Mouse (Mus musculus): ENCODE measurements around the gene Cux1.

GRCm38 (mm10) chr5:136406357-136406756, 160.9 kb downstream of the Cux1 start:
- TF ChIP-seq POLR2A (IDR thresholded peaks at IDR 0.05; ENCODE audit: borderline replicate concordance, control insufficient read depth, low read depth, low read length), result no peak
- no peak for TF ChIP-seq CTCF (IDR thresholded peaks at IDR 0.05; ENCODE audit: control insufficient read depth, insufficient read depth, low read length)
